Mouse (Mus musculus): ENCODE measurements around the gene Tnni1. TPM values are rescaled to one million over a fixed set of nuclear protein-coding genes. Genes with fewer than 3 reads are reported as not detected.
A peak's percentile ranks its signal among the peaks of the same experiment; 100 is the strongest.

Tnni1 gene
- polyA plus RNA-seq, 1 experiment = 1.5 TPM

- 65% methylated on average over 4 of the region's 4 CpGs for WGBS
- Histone ChIP-seq H3K4me1 (ENCODE audit: control insufficient read depth, insufficient read depth, low read length) (no peaks in the 10 kb centered on the region), H3K4me3 (replicated peaks; ENCODE audit: extremely low read depth, low read depth, low read length) (no peak overlapping the region)
- TF ChIP-seq CTCF (IDR thresholded peaks at IDR 0.05; ENCODE audit: insufficient read depth, low read length) (no peak), POLR2A (IDR thresholded peaks at IDR 0.05; ENCODE audit: borderline replicate concordance, extremely low read depth, low read depth, low read length) (no peak)
- DNase-seq = no peak
Measured at GRCm38 (mm10) chr1:135813071-135813470, 33.8 kb downstream of the Tnni1 start.

- Histone ChIP-seq H3K4me3 (replicated peaks; ENCODE audit: extremely low read depth, low read depth, low read length) (no peak overlapping the region), H3K4me1 (ENCODE audit: control insufficient read depth, insufficient read depth, low read length) (no peaks in the 10 kb centered on the region; the same call in 1 of the 2 replicates)
- 76% methylated on average over 5 of the region's 5 CpGs for WGBS
- DNase-seq = no peak
- TF ChIP-seq CTCF (IDR thresholded peaks at IDR 0.05; ENCODE audit: insufficient read depth, low read length) = no peak
- TF ChIP-seq POLR2A (IDR thresholded peaks at IDR 0.05; ENCODE audit: borderline replicate concordance, extremely low read depth, low read depth, low read length) = no peak
Measured at GRCm38 (mm10) chr1:135813687-135814395, 34.6 kb downstream of the Tnni1 start.

GRCm38 (mm10) chr1:135814531-135814930, 35.3 kb downstream of the Tnni1 start:
- DNase-seq = no peak
- H3K4me1 ChIP-seq (ENCODE audit: control insufficient read depth, insufficient read depth, low read length) = no peaks in the 10 kb centered on the region; the same call in 1 of the 2 replicates
- TF ChIP-seq CTCF (IDR thresholded peaks at IDR 0.05; ENCODE audit: insufficient read depth, low read length) (no peak), POLR2A (IDR thresholded peaks at IDR 0.05; ENCODE audit: borderline replicate concordance, extremely low read depth, low read depth, low read length) (no peak)
- 79% methylated on average over 5 of the region's 5 CpGs for WGBS
- no peak overlapping the region for H3K4me3 ChIP-seq (replicated peaks; ENCODE audit: extremely low read depth, low read depth, low read length)

- H3K4me1 ChIP-seq (ENCODE audit: control insufficient read depth, insufficient read depth, low read length) = no peaks in the 10 kb centered on the region; the same call in 1 of the 2 replicates
- TF ChIP-seq CTCF (IDR thresholded peaks at IDR 0.05; ENCODE audit: insufficient read depth, low read length) = no peak
- TF ChIP-seq POLR2A (IDR thresholded peaks at IDR 0.05; ENCODE audit: borderline replicate concordance, extremely low read depth, low read depth, low read length) = no peak
- WGBS = 39% methylated on average over 4 of the region's 4 CpGs
- no peak overlapping the region for H3K4me3 ChIP-seq (replicated peaks; ENCODE audit: extremely low read depth, low read depth, low read length)
- DNase-seq = no peak
Measured at GRCm38 (mm10) chr1:135817595-135817994, 38.4 kb downstream of the Tnni1 start.

- DNase-seq = peak; percentile 73
- no peaks in the 10 kb centered on the region; the same call in 1 of the 2 replicates for H3K4me1 ChIP-seq (ENCODE audit: control insufficient read depth, insufficient read depth, low read length)
- H3K4me3 ChIP-seq (replicated peaks; ENCODE audit: extremely low read depth, low read depth, low read length) = peak within 1 kb of the TSS; percentile 39
- WGBS = under 1% methylated on average over 63 of the region's 63 CpGs
- TF ChIP-seq CTCF (IDR thresholded peaks at IDR 0.05; ENCODE audit: insufficient read depth, low read length) (no peak), POLR2A (IDR thresholded peaks at IDR 0.05; ENCODE audit: borderline replicate concordance, extremely low read depth, low read depth, low read length) (no peak)
Measured at GRCm38 (mm10) chr1:135818481-135819086, 39.4 kb downstream of the Tnni1 start, which contains the start of gene Lad1. Lad1 (plus strand) TSS chr1:135818598.

GRCm38 (mm10) chr1:135820071-135820470, 40.8 kb downstream of the Tnni1 start:
- Histone ChIP-seq H3K4me3 (replicated peaks; ENCODE audit: extremely low read depth, low read depth, low read length) (no peak overlapping the region), H3K4me1 (ENCODE audit: control insufficient read depth, insufficient read depth, low read length) (no peaks in the 10 kb centered on the region; the same call in 1 of the 2 replicates)
- no peak for DNase-seq
- 85% methylated on average over 10 of the region's 10 CpGs for WGBS
- TF ChIP-seq POLR2A (IDR thresholded peaks at IDR 0.05; ENCODE audit: borderline replicate concordance, extremely low read depth, low read depth, low read length) = no peak
- TF ChIP-seq CTCF (IDR thresholded peaks at IDR 0.05; ENCODE audit: insufficient read depth, low read length) = no peak

GRCm38 (mm10) chr1:135820736-135821364, 41.6 kb downstream of the Tnni1 start:
- 78% methylated on average over 16 of the region's 16 CpGs for WGBS
- no peak for DNase-seq
- H3K4me1 ChIP-seq (ENCODE audit: control insufficient read depth, insufficient read depth, low read length) = no peaks in the 10 kb centered on the region; the same call in 1 of the 2 replicates
- no peak overlapping the region for H3K4me3 ChIP-seq (replicated peaks; ENCODE audit: extremely low read depth, low read depth, low read length)
- TF ChIP-seq CTCF (IDR thresholded peaks at IDR 0.05; ENCODE audit: insufficient read depth, low read length) (no peak), POLR2A (IDR thresholded peaks at IDR 0.05; ENCODE audit: borderline replicate concordance, extremely low read depth, low read depth, low read length) (no peak)

GRCm38 (mm10) chr1:135821780-135822179, 42.5 kb downstream of the Tnni1 start:
- DNase-seq = no peak
- TF ChIP-seq CTCF (IDR thresholded peaks at IDR 0.05; ENCODE audit: insufficient read depth, low read length) = no peak
- TF ChIP-seq POLR2A (IDR thresholded peaks at IDR 0.05; ENCODE audit: borderline replicate concordance, extremely low read depth, low read depth, low read length) = no peak
- H3K4me3 ChIP-seq (replicated peaks; ENCODE audit: extremely low read depth, low read depth, low read length) = no peak overlapping the region
- no peaks in the 10 kb centered on the region; the same call in 1 of the 2 replicates for H3K4me1 ChIP-seq (ENCODE audit: control insufficient read depth, insufficient read depth, low read length)
- WGBS = 85% methylated on average over 7 of the region's 7 CpGs

GRCm38 (mm10) chr1:135828918-135829317, 49.7 kb downstream of the Tnni1 start:
- TF ChIP-seq CTCF (IDR thresholded peaks at IDR 0.05; ENCODE audit: insufficient read depth, low read length) (peak; percentile 47), POLR2A (IDR thresholded peaks at IDR 0.05; ENCODE audit: borderline replicate concordance, extremely low read depth, low read depth, low read length) (no peak)
- WGBS = 9% methylated on average over 1 of the region's 1 CpGs
- DNase-seq = no peak
- H3K4me3 ChIP-seq (replicated peaks; ENCODE audit: extremely low read depth, low read depth, low read length) = no peak overlapping the region
- no peaks in the 10 kb centered on the region for H3K4me1 ChIP-seq (ENCODE audit: control insufficient read depth, insufficient read depth, low read length)

Measured in lung, adult 2 months (tissue).